In genomic region chr5:73210971-73211315, GRCm38 (mm10) we compare ENCODE assay signal across 23 mouse cellular contexts. TPM values are rescaled to one million over a fixed set of nuclear protein-coding genes. Genes with fewer than 3 reads are reported as not detected.
A peak's percentile ranks its signal among the peaks of the same experiment; 100 is the strongest.
DNase-seq lines count a peak whose midpoint lies in the region; ATAC-seq and TF ChIP-seq lines count a peak whose summit lies in the region.
"Had no signal": no experiment of that assay in that cellular context is flagged by ENCODE, and none has a peak within 500 bp of the region (broad histone marks: within the 10 kb centered on the region; RNA-seq: fewer than 3 reads in every experiment).

No protein-coding gene starts in this region.

- no peaks in the 10 kb centered on the region for H3K27me3 ChIP-seq in heart, embryonic 10.5 days (ENCODE audit: insufficient read depth, poor library complexity, severe bottlenecking)
- no peaks in the 10 kb centered on the region for H3K27me3 ChIP-seq in midbrain, embryonic 11.5 days (ENCODE audit: control insufficient read depth, insufficient read depth, low read length)
- H3K27me3 ChIP-seq in midbrain, embryonic 13.5 days: no peaks in the 10 kb centered on the region
- no peaks in the 10 kb centered on the region for H3K27me3 ChIP-seq in E14TG2a.4 (ENCODE audit: insufficient read depth, low read length)
- no peaks in the 10 kb centered on the region for H3K27me3 ChIP-seq in limb, embryonic 10.5 days (ENCODE audit: low read depth, poor library complexity, severe bottlenecking)
- H3K27me3 ChIP-seq in kidney, embryonic 16.5 days (ENCODE audit: insufficient read depth, low read length): no peaks in the 10 kb centered on the region
- H3K27me3 ChIP-seq: embryonic facial prominence, embryonic 13.5 days; embryonic facial prominence, embryonic 15.5 days; forebrain, embryonic 12.5 days had no signal

- no peak for ATAC-seq in midbrain, embryonic 11.5 days (ENCODE audit: low FRiP score)
- ATAC-seq in midbrain, embryonic 13.5 days: no peak
- ATAC-seq in kidney, embryonic 16.5 days (ENCODE audit: low FRiP score, low TSS enrichment): no peak
- ATAC-seq: forebrain, embryonic 14.5 days; forebrain, embryonic 16.5 days had no signal

- H3K27ac ChIP-seq in heart, embryonic 10.5 days: no peak overlapping the region
- H3K27ac ChIP-seq in midbrain, embryonic 11.5 days (ENCODE audit: low read depth, low read length): no peak overlapping the region
- H3K27ac ChIP-seq in midbrain, embryonic 13.5 days: no peak overlapping the region
- no peak overlapping the region for H3K27ac ChIP-seq in limb, embryonic 10.5 days
- H3K27ac ChIP-seq in kidney, embryonic 16.5 days (ENCODE audit: low read length): no peak overlapping the region
- H3K27ac ChIP-seq: embryonic facial prominence, embryonic 13.5 days; embryonic facial prominence, embryonic 15.5 days; forebrain, embryonic 10.5 days had no signal

- peaks cover 32% of the 10 kb centered on the region for H3K4me1 ChIP-seq in heart, embryonic 10.5 days
- H3K4me1 ChIP-seq in midbrain, embryonic 11.5 days (ENCODE audit: control insufficient read depth, insufficient read depth, low read length): no peaks in the 10 kb centered on the region; the same call in 1 of the 2 replicates
- peaks cover 15% of the 10 kb centered on the region for H3K4me1 ChIP-seq in midbrain, embryonic 13.5 days (replicated peaks)
- peaks cover 97% of the 10 kb centered on the region for H3K4me1 ChIP-seq in E14TG2a.4 (replicated peaks; ENCODE audit: low read depth, low read length)
- H3K4me1 ChIP-seq in limb, embryonic 10.5 days: no peaks in the 10 kb centered on the region
- H3K4me1 ChIP-seq in kidney, embryonic 16.5 days (ENCODE audit: insufficient read depth, low read length): peaks cover 12% of the 10 kb centered on the region

- TF ChIP-seq CTCF in E14TG2a.4 (conservative IDR thresholded peaks at IDR 0.05; ENCODE audit: low read length): no peak

- intact Hi-C loops in heart, postnatal 14 days (cut with DNase I): no loop called here

- no peak overlapping the region for H3K4me3 ChIP-seq in heart, embryonic 10.5 days
- no peak overlapping the region for H3K4me3 ChIP-seq in midbrain, embryonic 11.5 days (ENCODE audit: low read depth, low read length)
- H3K4me3 ChIP-seq in midbrain, embryonic 13.5 days (replicated peaks): no peak overlapping the region
- peak overlapping the region; percentile 39; the same call in 1 of the 2 replicates for H3K4me3 ChIP-seq in E14TG2a.4 (replicated peaks; ENCODE audit: low read length)
- H3K4me3 ChIP-seq in limb, embryonic 10.5 days: no peak overlapping the region
- H3K4me3 ChIP-seq in kidney, embryonic 16.5 days (ENCODE audit: low read length): no peak overlapping the region
- H3K4me3 ChIP-seq: embryonic facial prominence, embryonic 13.5 days; embryonic facial prominence, embryonic 15.5 days; erythroblast, embryonic 14.5 days; forebrain, embryonic 10.5 days; forebrain, embryonic 12.5 days had no signal

- WGBS in heart, embryonic 10.5 days: 89% methylated on average over 6 of the region's 6 CpGs
- 98% methylated on average over 6 of the region's 6 CpGs for WGBS in midbrain, embryonic 11.5 days
- 93% methylated on average over 6 of the region's 6 CpGs for WGBS in midbrain, embryonic 13.5 days
- WGBS in limb, embryonic 10.5 days: 96% methylated on average over 6 of the region's 6 CpGs
- WGBS in kidney, embryonic 16.5 days: 87% methylated on average over 6 of the region's 6 CpGs

- H3K36me3 ChIP-seq in heart, embryonic 10.5 days: peaks cover 29% of the 10 kb centered on the region
- no peaks in the 10 kb centered on the region for H3K36me3 ChIP-seq in midbrain, embryonic 11.5 days (ENCODE audit: control insufficient read depth, insufficient read depth, low read length)
- peaks cover 18% of the 10 kb centered on the region for H3K36me3 ChIP-seq in midbrain, embryonic 13.5 days
- peaks cover 8% of the 10 kb centered on the region for H3K36me3 ChIP-seq in E14TG2a.4 (ENCODE audit: insufficient read depth, low read length)
- peaks cover 34% of the 10 kb centered on the region for H3K36me3 ChIP-seq in limb, embryonic 10.5 days
- peaks cover 14% of the 10 kb centered on the region for H3K36me3 ChIP-seq in kidney, embryonic 16.5 days (ENCODE audit: insufficient read depth, low read length)
- H3K36me3 ChIP-seq: embryonic facial prominence, embryonic 15.5 days had no signal

- no peak overlapping the region for H3K9ac ChIP-seq in midbrain, embryonic 11.5 days (ENCODE audit: low read length)
- no peak overlapping the region for H3K9ac ChIP-seq in midbrain, embryonic 13.5 days (replicated peaks)
- no peak overlapping the region for H3K9ac ChIP-seq in kidney, embryonic 16.5 days (replicated peaks; ENCODE audit: low read length)
- H3K9ac ChIP-seq: embryonic facial prominence, embryonic 13.5 days; embryonic facial prominence, embryonic 15.5 days; forebrain, embryonic 12.5 days had no signal

- peak; percentile 27 for DNase-seq in heart, embryonic 10.5 days (ENCODE audit: low spot score)
- DNase-seq in heart, postnatal 14 days: no peak
- DNase-seq in midbrain, embryonic 11.5 days (ENCODE audit: low spot score, missing footprints): peak; percentile 69
- DNase-seq in limb, embryonic 10.5 days (ENCODE audit: low spot score): peak; percentile 15
- DNase-seq in kidney, postnatal 36 days: no peak
- DNase-seq: adrenal gland, adult 2 months; adrenal gland, postnatal 10 days; adrenal gland, postnatal 25 days; cerebellum, adult 11-12 months; cerebellum, adult 2 months; cerebellum, adult 9-10 months; cerebellum, postnatal 36 days; embryo, embryonic 11 days had no signal

- H3K4me2 ChIP-seq in midbrain, embryonic 11.5 days: no peak overlapping the region
- no peak overlapping the region for H3K4me2 ChIP-seq in midbrain, embryonic 13.5 days (replicated peaks)
- H3K4me2 ChIP-seq in kidney, embryonic 16.5 days (replicated peaks; ENCODE audit: low read depth, low read length): no peak overlapping the region
- H3K4me2 ChIP-seq: embryonic facial prominence, embryonic 13.5 days; embryonic facial prominence, embryonic 15.5 days; forebrain, embryonic 12.5 days had no signal

- no peaks in the 10 kb centered on the region for H3K9me3 ChIP-seq in heart, embryonic 10.5 days
- H3K9me3 ChIP-seq in midbrain, embryonic 11.5 days (ENCODE audit: control insufficient read depth, low read length): no peaks in the 10 kb centered on the region
- no peaks in the 10 kb centered on the region for H3K9me3 ChIP-seq in midbrain, embryonic 13.5 days
- no peaks in the 10 kb centered on the region for H3K9me3 ChIP-seq in E14TG2a.4 (ENCODE audit: low read length)
- no peaks in the 10 kb centered on the region for H3K9me3 ChIP-seq in limb, embryonic 10.5 days (replicated peaks)
- no peaks in the 10 kb centered on the region for H3K9me3 ChIP-seq in kidney, embryonic 16.5 days (ENCODE audit: low read length)
- H3K9me3 ChIP-seq: embryonic facial prominence, embryonic 13.5 days; embryonic facial prominence, embryonic 15.5 days; forebrain, embryonic 10.5 days; forebrain, embryonic 12.5 days had no signal

RNA-seq across cellular contexts. Expression of gene Fryl, which starts 45.5 kb away (rescaled TPM):
- polyA plus RNA-seq in heart, embryonic 10.5 days (2016; fragmentation: Nextera tagmentation; extraction: Ambion mirVana): 27.7 and 32.6 TPM in 2 replicates
- 10 to 100 TPM; 45.9 to 50.9 TPM for total RNA-seq in heart, postnatal 14 days (2021)
- polyA plus RNA-seq in midbrain, embryonic 11.5 days (2014; fragmentation: Nextera tagmentation; extraction: Ambion mirVana): 39.0 and 42.5 TPM in 2 replicates
- polyA plus RNA-seq in midbrain, embryonic 13.5 days (2015; fragmentation: Nextera tagmentation; extraction: Ambion mirVana): 48.2 and 51.2 TPM in 2 replicates
- polyA plus RNA-seq in limb, embryonic 10.5 days (2016; fragmentation: Nextera tagmentation; extraction: Ambion mirVana): 22.4 and 22.6 TPM in 2 replicates
- polyA plus RNA-seq in kidney, embryonic 16.5 days (2015; fragmentation: Nextera tagmentation; extraction: Ambion mirVana): 27.9 and 30.1 TPM in 2 replicates

Comparison
In these comparisons a context has a peak if more than half of its experiments do, and no peak if none do; other contexts are left out.
1. DNase-seq: peak in heart, embryonic 10.5 days (single experiment), midbrain, embryonic 11.5 days (single experiment) and limb, embryonic 10.5 days (single experiment); none in heart, postnatal 14 days (0 of 2) and kidney, postnatal 36 days (0 of 2).